Mouse (Mus musculus) effector memory CD4-positive, alpha-beta T cell, adult 7 months (primary cell): ENCODE results near the gene Ccdc34. TPM values are rescaled to one million over a fixed set of nuclear protein-coding genes. Genes with fewer than 3 reads are reported as not detected.

Experiments used
- polyA plus RNA-seq: library from polyadenylated mRNA; unstranded; fragments of 100-300 nt; shearing (Covaris generic); gene quantifications from one replicate; pipeline ENCODE4 v1.2.1, GENCODE M21; 2017

The Ccdc34 gene
- polyA plus RNA-seq, result 3.6 TPM

DNA sequence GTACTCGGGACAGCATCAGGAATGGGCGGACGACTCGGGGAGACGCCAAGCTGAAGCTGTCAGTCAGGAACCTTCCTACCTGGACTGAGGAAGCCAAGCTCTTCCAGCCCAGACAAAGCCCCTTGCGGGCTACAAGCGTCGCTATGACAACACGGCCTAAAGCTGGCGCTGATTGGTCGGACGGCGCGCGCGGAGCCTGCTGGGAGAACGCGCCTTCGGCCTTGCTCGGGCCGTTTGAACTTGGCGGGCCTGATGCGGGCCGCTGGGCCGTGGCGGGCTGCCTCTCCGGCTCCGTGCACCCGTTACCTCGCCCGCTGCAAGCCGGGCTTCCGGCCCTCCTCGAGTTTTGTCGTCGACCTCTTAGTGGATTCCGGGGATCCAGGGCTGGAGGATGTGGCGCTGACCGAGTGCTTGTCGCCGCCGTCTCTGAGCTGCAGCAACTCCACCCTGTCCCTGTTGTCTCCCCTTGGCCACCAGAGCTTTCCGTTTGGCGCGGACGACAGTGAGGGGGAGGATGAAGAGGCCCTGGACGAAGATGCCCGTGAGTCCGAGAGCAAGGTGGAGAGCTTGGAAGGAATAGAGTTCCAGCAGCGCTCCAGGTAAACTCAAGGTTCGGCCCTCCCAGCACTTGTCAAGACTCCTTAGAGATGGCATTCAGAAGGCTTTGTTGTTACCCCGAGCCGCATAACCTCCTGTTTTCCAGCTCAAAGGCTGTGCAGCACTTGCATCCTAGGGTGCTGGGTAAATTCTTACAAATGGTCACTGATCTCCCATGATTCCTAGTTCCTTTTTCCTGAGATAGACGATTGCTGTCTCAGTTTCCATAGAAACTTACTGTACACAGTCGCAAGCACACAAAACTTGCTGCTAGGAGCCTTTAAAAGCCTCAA, at the start of gene Ccdc34:
Gene Ccdc34, plus strand, starts transcription at position 202 of the 890 bp plus-strand sequence.

Other genes starting within 250 kb of the Ccdc34 start
- gene Lin7c, start 127.0 kb upstream of the Ccdc34 start, polyA plus RNA-seq, result 83.3 TPM
- gene Lgr4, start 100.2 kb upstream of the Ccdc34 start, polyA plus RNA-seq, result 0.43 TPM